Mouse (Mus musculus) stomach, embryonic 15.5 days (tissue): ENCODE measurements around the gene Camkk1. TPM values are rescaled to one million over a fixed set of nuclear protein-coding genes. Genes with fewer than 3 reads are reported as not detected.

Source experiments
- ATAC-seq: fragments of 200-750 bp; cut with Nextera tagmentation; 2 replicates; pipeline ENCODE4 v1.8.0; 2017; ENCODE audit warnings: low read depth, moderate number of reproducible peaks, moderate TSS enrichment; ENCODE audit not compliant: insufficient read depth, low FRiP score
- H3K27ac ChIP-seq: fragments of 300-500 bp; sonication (generic); 2 replicates; pipeline ENCODE4 v1.5.1; 2015; ENCODE audit warnings: mild to moderate bottlenecking, inconsistent platforms
- H3K27me3 ChIP-seq: fragments of 300-500 bp; sonication (generic); replicated peaks from 2 replicates; pipeline ENCODE4 v1.6.1; 2015; ENCODE audit warnings: inconsistent platforms
- H3K36me3 ChIP-seq: fragments of 300-500 bp; sonication (generic); 2 replicates; pipeline ENCODE4 v1.6.1; 2015; ENCODE audit warnings: inconsistent platforms
- H3K4me1 ChIP-seq: fragments of 300-500 bp; sonication (generic); 2 replicates; pipeline ENCODE4 v1.6.1; 2015; ENCODE audit warnings: inconsistent platforms
- H3K4me2 ChIP-seq: fragments of 300-500 bp; sonication (generic); 2 replicates; pipeline ENCODE4 v1.6.1; 2015; ENCODE audit warnings: mild to moderate bottlenecking, inconsistent platforms
- H3K4me3 ChIP-seq: fragments of 300-500 bp; sonication (generic); replicated peaks from 2 replicates; pipeline ENCODE4 v1.5.1; 2015; ENCODE audit warnings: inconsistent platforms
- H3K9ac ChIP-seq: fragments of 300-500 bp; sonication (generic); 2 replicates; pipeline ENCODE4 v1.6.1; 2015; ENCODE audit warnings: inconsistent platforms
- H3K9me3 ChIP-seq: fragments of 300-500 bp; sonication (generic); 2 replicates; pipeline ENCODE4 v1.6.1; 2016; ENCODE audit warnings: inconsistent platforms
- WGBS: fragments of 180-500 bp; shearing (Covaris S2); methylation state at CpG from one replicate; pipeline ENCODE4 v1.1.7; 2015; 5-methylcytosine and 5-hydroxymethylcytosine counted together
- polyA plus RNA-seq: library from polyadenylated mRNA; unstranded; fragments of >200 nt; fragmentation: Nextera tagmentation; extraction: Ambion mirVana; gene quantifications from 2 replicates; pipeline ENCODE4 v1.2.1, GENCODE M21; 2015

Camkk1 gene
- polyA plus RNA-seq = 10.6 and 10.9 TPM in 2 replicates

DNA sequence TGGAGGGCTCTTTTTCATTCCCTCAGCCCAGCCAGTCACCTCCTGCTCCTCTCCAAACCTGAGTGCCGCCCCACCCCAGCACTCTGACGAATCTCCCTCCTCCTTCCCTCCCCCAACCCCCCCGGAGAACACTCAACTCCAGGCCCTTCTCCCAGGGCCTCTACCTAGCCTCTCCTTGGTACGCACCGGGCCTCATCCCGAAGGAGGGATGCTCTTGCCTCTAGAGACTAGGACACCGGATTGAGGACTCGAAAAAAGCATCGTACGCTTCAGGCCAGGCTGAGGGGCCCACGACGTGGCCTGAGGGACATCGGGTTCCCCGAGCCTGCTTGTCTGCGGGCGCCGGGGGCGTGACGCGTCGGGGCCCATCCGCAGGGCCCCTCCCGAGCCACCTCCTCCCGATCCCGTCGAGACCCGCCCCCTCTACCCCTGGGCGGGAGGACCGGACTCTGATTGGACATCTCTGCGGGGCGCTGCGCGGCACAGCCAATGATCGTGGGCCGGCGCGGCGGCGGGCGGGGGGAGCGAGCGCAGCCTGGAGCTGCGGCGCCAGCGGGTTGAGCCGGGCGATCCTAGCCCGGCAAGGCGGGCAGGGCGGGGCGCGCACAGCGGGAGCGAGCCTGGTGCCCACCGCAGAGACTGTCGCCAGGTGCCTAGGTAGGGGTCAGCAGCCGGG is at the start of gene Camkk1:
Gene Camkk1, plus strand, starts transcription at position 538 of the 676 bp plus-strand sequence.
- no peaks in the 10 kb centered on the region for H3K9me3 ChIP-seq
- no peaks in the 10 kb centered on the region for H3K36me3 ChIP-seq
- peak within 1 kb of the TSS; percentile 98 for H3K4me2 ChIP-seq
- no peak within 1 kb of the TSS for H3K27ac ChIP-seq
- peak; percentile 92 for ATAC-seq
- peaks cover 15% of the 10 kb centered on the region; the same call in 1 of the 2 replicates for H3K27me3 ChIP-seq
- under 1% methylated on average over 54 of the region's 57 CpGs for WGBS
- H3K9ac ChIP-seq = peak within 1 kb of the TSS; percentile 37; the same call in 1 of the 2 replicates
- peak within 1 kb of the TSS; percentile 59 for H3K4me3 ChIP-seq
- peaks cover 44% of the 10 kb centered on the region for H3K4me1 ChIP-seq

DNA sequence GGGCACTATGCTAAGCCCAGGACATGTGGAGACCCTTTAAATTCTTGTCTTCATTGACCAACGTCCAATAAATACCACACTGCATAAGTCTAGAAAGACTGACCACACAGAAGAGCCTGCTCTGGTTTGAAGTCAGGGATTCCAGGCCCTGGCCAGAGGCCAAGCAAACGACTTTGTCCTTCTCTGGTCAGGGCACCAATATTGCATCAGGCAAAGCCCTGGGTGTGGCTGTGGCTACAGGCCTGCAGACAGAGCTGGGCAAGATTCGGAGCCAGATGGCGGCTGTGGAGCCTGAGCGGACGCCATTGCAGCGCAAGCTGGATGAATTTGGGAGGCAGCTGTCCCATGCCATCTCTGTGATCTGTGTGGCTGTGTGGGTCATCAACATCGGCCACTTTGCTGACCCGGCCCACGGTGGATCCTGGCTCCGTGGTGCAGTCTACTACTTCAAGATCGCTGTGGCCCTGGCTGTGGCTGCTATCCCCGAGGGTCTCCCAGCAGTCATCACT is 43.8 kb upstream of the Camkk1 start:
- ATAC-seq = no peak
- Histone ChIP-seq H3K4me3 (no peak overlapping the region), H3K9ac (no peak overlapping the region), H3K4me2 (no peak overlapping the region), H3K4me1 (no peaks in the 10 kb centered on the region; the same call in 1 of the 2 replicates), H3K9me3 (no peaks in the 10 kb centered on the region), H3K36me3 (no peaks in the 10 kb centered on the region), H3K27ac (no peak overlapping the region), H3K27me3 (no peaks in the 10 kb centered on the region)
- 82% methylated on average over 13 of the region's 13 CpGs for WGBS

DNA sequence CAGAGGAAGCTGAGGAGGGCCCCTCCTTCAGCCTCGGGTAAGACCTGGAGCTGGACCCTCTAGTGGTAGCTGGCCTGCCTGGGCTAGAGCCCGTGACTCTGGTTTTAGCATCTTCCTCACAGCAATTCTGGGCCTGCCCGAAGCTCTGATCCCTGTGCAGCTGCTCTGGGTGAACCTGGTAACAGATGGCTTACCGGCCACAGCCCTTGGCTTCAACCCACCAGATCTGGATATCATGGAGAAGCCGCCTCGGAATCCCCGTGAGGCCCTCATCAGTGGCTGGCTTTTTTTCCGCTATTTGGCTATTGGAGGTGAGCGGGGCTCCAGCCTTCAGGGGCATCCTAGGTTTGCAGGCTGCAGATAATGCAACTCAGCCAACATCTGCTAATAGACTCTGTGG is 36.3 kb upstream of the Camkk1 start:
- Histone ChIP-seq H3K27ac (no peak overlapping the region), H3K4me3 (no peak overlapping the region), H3K4me2 (no peak overlapping the region), H3K9me3 (no peaks in the 10 kb centered on the region), H3K4me1 (peaks cover 6% of the 10 kb centered on the region; the same call in 1 of the 2 replicates), H3K9ac (no peak overlapping the region), H3K27me3 (no peaks in the 10 kb centered on the region), H3K36me3 (no peaks in the 10 kb centered on the region)
- no peak for ATAC-seq
- 85% methylated on average over 9 of the region's 9 CpGs for WGBS

DNA sequence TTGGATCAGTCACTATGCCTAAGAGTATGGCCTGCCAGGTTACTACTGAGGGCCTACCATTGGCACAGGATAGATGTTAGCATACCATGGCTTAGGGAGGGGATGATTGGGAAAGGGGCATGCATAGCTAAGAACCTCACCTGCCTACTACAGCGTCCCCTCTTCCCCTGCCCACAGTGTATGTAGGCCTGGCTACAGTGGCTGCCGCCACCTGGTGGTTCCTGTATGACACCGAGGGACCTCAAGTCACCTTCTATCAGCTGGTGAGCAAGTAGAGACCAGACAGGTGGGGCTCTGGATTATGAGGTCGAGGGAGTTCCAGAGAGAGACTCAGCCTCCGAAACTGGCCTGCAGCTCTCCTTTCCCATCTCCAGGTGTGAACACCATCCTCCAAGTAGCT is 35.5 kb upstream of the Camkk1 start:
- Histone ChIP-seq H3K4me1 (peaks cover 6% of the 10 kb centered on the region; the same call in 1 of the 2 replicates), H3K27me3 (no peaks in the 10 kb centered on the region), H3K4me2 (no peak overlapping the region), H3K9ac (no peak overlapping the region), H3K4me3 (no peak overlapping the region), H3K9me3 (no peaks in the 10 kb centered on the region), H3K27ac (no peak overlapping the region), H3K36me3 (no peaks in the 10 kb centered on the region)
- WGBS = 48% methylated on average over 5 of the region's 5 CpGs
- ATAC-seq = no peak

DNA sequence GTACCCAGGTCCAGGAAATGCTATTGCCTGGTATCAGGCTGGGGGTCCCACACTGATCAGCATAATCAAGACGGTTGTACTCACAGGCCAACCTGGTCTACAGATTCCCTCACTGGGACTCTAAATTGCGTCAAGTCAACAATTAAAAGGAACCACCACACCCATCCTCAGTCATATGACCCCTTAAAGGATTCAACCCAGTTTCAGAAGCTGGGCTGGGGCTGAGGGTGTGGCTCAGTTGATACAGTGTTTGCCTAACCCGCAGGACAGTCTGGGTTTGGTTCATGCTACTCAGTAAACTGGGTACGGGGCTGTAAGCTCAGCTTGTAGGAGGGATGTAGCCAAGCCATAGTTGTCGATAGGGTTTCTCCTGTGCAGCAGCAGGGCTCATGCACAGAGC is 32.1 kb upstream of the Camkk1 start:
- Histone ChIP-seq H3K27ac (no peak overlapping the region), H3K27me3 (no peaks in the 10 kb centered on the region), H3K9me3 (no peaks in the 10 kb centered on the region), H3K4me3 (no peak overlapping the region), H3K4me2 (no peak overlapping the region), H3K9ac (no peak overlapping the region), H3K36me3 (no peaks in the 10 kb centered on the region), H3K4me1 (peaks cover 15% of the 10 kb centered on the region)
- no peak for ATAC-seq
- WGBS = 63% methylated on average over 5 of the region's 5 CpGs

DNA sequence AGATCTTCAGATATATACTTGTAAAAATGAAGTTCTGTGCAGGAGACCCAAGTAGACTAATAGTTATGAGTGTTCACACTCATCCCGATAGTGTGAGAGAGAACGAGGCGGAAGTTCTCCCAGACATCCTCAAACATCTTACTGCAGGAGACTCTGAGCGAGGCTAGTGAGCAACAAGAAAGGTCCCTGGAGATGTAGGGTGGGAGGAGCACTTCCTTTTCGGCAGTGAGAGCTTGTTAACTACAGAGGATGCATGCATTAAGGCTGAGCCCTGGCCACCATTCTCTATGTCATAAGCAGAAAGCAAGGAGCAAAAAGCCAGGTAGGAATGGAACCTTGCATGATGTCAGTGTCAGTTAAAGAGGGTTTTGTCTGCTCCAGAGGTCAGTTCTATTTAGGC is 31.6 kb upstream of the Camkk1 start:
- Histone ChIP-seq H3K4me2 (no peak overlapping the region), H3K36me3 (no peaks in the 10 kb centered on the region), H3K27me3 (no peaks in the 10 kb centered on the region), H3K27ac (no peak overlapping the region), H3K9me3 (no peaks in the 10 kb centered on the region), H3K4me1 (peaks cover 19% of the 10 kb centered on the region), H3K9ac (no peak overlapping the region), H3K4me3 (no peak overlapping the region)
- WGBS = 65% methylated on average over 5 of the region's 5 CpGs
- ATAC-seq = no peak

DNA sequence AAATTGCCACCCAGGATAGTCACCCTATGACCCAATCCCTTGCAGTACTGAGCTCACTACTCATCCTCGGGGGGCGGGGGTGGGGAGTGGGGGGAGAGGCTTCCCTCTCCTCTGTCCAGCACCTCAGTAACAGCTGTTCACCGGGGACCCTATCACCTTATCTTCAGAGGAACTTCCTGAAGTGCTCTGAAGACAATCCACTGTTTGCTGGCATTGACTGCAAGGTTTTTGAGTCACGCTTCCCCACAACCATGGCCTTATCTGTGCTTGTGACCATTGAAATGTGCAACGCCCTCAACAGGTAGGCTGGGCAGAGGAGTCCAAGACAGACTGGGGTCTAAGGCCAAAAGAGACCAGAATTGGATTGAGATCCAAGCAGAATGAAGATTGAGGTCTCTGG is 31.0 kb upstream of the Camkk1 start:
- H3K36me3 ChIP-seq = no peaks in the 10 kb centered on the region
- H3K4me1 ChIP-seq = peaks cover 23% of the 10 kb centered on the region
- no peak overlapping the region for H3K4me2 ChIP-seq
- H3K4me3 ChIP-seq = no peak overlapping the region
- ATAC-seq = no peak
- H3K9ac ChIP-seq = no peak overlapping the region
- H3K27me3 ChIP-seq = no peaks in the 10 kb centered on the region
- no peaks in the 10 kb centered on the region for H3K9me3 ChIP-seq
- WGBS = 63% methylated on average over 5 of the region's 5 CpGs
- no peak overlapping the region for H3K27ac ChIP-seq

DNA sequence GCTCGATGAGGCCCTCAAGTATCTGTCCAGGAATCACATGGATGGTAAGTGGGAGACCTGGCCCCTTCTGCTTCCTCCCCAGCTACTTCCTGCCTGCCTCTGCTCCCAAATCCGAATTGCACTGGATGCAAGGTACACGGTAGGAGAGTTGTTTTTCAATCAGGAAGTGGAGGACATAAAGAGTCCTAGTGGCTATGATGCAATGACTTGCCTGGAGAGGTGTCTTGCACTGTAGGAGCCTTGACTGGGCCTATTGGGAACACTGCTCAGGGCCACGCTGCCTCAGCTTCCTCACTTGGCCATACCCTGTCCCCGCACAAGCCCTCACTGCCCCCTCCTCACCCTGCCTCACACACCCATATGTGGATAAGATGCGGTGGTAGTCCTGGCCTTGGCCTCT is 29.8 kb upstream of the Camkk1 start:
- H3K9ac ChIP-seq = no peak overlapping the region
- no peak for ATAC-seq
- no peaks in the 10 kb centered on the region for H3K36me3 ChIP-seq
- WGBS = 72% methylated on average over 6 of the region's 6 CpGs
- no peak overlapping the region for H3K27ac ChIP-seq
- no peak overlapping the region for H3K4me2 ChIP-seq
- peaks cover 24% of the 10 kb centered on the region for H3K4me1 ChIP-seq
- no peak overlapping the region for H3K4me3 ChIP-seq
- H3K9me3 ChIP-seq = no peaks in the 10 kb centered on the region
- H3K27me3 ChIP-seq = no peaks in the 10 kb centered on the region

DNA sequence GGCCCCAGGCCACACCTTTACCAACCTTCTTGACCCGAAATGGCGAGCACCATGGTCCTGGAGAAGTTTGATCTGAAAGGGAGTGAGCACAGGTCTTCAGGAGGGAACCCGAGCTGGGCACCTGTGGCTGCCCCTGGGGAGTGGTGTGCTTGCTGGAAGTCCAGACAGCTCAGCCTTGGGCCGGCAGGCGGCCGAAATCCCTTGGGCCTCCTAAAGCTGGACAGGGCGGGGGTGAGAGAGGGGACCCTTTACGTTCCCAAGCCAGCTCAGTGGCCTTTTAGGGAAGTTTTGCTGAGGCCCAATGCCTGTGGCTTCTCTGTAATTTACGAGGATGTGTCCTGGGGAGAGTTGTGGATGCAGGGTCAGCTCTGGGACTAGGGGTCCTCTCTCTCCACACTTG is 28.1 kb upstream of the Camkk1 start:
- Histone ChIP-seq H3K27ac (no peak overlapping the region), H3K4me1 (peaks cover 24% of the 10 kb centered on the region), H3K4me2 (no peak overlapping the region), H3K27me3 (no peaks in the 10 kb centered on the region), H3K9me3 (no peaks in the 10 kb centered on the region), H3K4me3 (no peak overlapping the region), H3K36me3 (no peaks in the 10 kb centered on the region), H3K9ac (no peak overlapping the region)
- no peak for ATAC-seq
- WGBS = 82% methylated on average over 9 of the region's 9 CpGs

DNA sequence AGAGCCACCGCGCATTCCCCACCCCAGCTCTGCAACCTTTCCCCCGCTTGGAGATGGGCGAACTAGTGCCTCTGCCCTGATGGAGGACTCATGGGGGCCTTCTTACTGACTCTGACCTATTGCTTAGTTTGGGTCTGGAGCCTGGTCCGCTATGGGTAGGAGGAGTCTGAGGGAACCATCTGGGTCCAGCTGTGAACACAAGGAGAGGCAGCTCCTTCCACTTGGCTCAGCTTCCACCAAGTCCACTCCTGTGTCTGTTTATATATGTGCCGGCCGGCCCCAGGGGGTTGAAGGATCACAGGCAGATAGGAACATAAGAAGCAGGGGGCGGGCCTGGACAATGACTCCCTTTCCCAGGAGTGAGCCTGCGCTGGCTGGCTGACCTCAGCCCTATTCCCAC is 26.8 kb upstream of the Camkk1 start:
- ATAC-seq = peak; percentile 77
- H3K9ac ChIP-seq = no peak overlapping the region

DNA sequence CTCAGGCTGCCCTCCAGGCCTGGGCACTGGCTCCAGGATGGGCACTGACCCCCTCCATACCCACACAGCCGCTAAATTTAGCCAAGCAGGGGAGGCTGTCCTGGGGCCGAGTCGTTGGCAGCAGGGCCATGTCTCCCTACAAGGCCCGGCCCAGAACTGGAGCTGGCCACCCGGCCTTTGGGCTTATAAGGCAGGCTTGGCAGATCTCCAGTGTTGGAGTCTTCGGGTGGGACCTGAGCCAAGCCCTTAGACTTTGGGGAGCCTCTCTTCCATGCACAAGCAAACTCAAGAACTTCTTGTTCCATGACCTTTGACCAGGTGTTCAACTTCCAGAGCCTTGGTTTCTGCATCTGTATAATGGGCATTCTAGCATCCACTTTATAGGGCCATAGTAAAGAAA is 22.5 kb upstream of the Camkk1 start:
- H3K4me3 ChIP-seq = no peak overlapping the region
- H3K9me3 ChIP-seq = no peaks in the 10 kb centered on the region
- H3K4me1 ChIP-seq = peaks cover 28% of the 10 kb centered on the region
- no peak for ATAC-seq
- H3K9ac ChIP-seq = no peak overlapping the region
- no peak overlapping the region for H3K4me2 ChIP-seq
- 79% methylated on average over 6 of the region's 6 CpGs for WGBS
- H3K27ac ChIP-seq = no peak overlapping the region
- H3K27me3 ChIP-seq = no peaks in the 10 kb centered on the region
- no peaks in the 10 kb centered on the region for H3K36me3 ChIP-seq

More for the DNA sequence above, 26.8 kb upstream of the Camkk1 start:
- Histone ChIP-seq H3K27ac (peak overlapping the region; percentile 71), H3K4me3 (no peak overlapping the region), H3K27me3 (no peaks in the 10 kb centered on the region), H3K9me3 (no peaks in the 10 kb centered on the region), H3K4me1 (peaks cover 20% of the 10 kb centered on the region), H3K4me2 (no peak overlapping the region), H3K36me3 (no peaks in the 10 kb centered on the region)
- 33% methylated on average over 9 of the region's 9 CpGs for WGBS

DNA sequence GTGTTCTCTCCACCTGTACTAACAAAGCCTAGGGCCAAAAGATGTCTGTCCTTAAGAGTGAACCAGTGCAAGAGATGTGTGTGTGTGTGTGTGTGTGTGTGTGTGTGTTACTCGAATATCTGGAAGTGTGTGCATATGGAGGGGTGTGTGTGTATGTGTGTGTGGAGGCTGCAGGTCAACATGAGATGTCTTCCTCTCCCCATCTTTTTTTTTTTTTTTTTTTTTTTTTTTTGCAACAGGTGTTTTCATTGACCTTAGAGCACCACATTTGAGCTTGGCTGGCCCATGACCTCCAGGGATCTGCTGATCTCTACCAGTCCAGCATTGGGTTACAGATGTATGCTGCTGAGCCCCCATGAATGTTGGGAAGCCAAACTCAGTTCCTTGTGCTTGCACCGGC is 22.0 kb upstream of the Camkk1 start:
- Histone ChIP-seq H3K4me1 (peaks cover 26% of the 10 kb centered on the region), H3K27me3 (no peaks in the 10 kb centered on the region), H3K27ac (no peak overlapping the region), H3K36me3 (no peaks in the 10 kb centered on the region), H3K4me3 (no peak overlapping the region), H3K9ac (no peak overlapping the region), H3K9me3 (no peaks in the 10 kb centered on the region), H3K4me2 (no peak overlapping the region)
- WGBS = 91% methylated on average over 2 of the region's 2 CpGs
- ATAC-seq = no peak
